Comparison of ENCODE assay signal across 13 mouse cellular contexts in genomic region chr11:75204472-75204871, GRCm38 (mm10). TPM values are rescaled to one million over a fixed set of nuclear protein-coding genes. Genes with fewer than 3 reads are reported as not detected.
DNase-seq lines count a peak whose midpoint lies in the region; ATAC-seq and TF ChIP-seq lines count a peak whose summit lies in the region.
"Had no signal": no experiment of that assay in that cellular context is flagged by ENCODE, and none has a peak within 500 bp of the region (broad histone marks: within the 10 kb centered on the region; RNA-seq: fewer than 3 reads in every experiment).

No protein-coding gene starts in this region.

- DNase-seq in heart, postnatal 0 days (ENCODE audit: low spot score) = no peak
- no peak for DNase-seq in heart, postnatal 25 days (ENCODE audit: low spot score)
- peak; percentile 21 for DNase-seq in 416B (ENCODE audit: low read depth)
- peak; percentile 84 for DNase-seq in midbrain, embryonic 11.5 days (ENCODE audit: low spot score, missing footprints)
- no peak for DNase-seq in gastrocnemius, postnatal 36 days
- DNase-seq in lung, postnatal 10 days = no peak
- DNase-seq: adrenal gland, postnatal 14 days; gastrocnemius, postnatal 25 days; kidney, adult 9 months; lung, embryonic 14.5 days had no signal

- no peak for ATAC-seq in heart, postnatal 0 days (ENCODE audit: insufficient read depth, low read depth)
- ATAC-seq in midbrain, embryonic 11.5 days (ENCODE audit: low FRiP score) = no peak
- ATAC-seq: hindbrain, postnatal 0 days had no signal

- TF ChIP-seq CTCF in heart, postnatal 0 days (IDR thresholded peaks at IDR 0.05; ENCODE audit: low read depth) = no peak
- no peak for TF ChIP-seq CTCF in E14TG2a.4 (conservative IDR thresholded peaks at IDR 0.05; ENCODE audit: low read length)

- H3K27ac ChIP-seq in heart, postnatal 0 days (ENCODE audit: low read depth) = peak overlapping the region; percentile 46
- 0 out of 2 replicates have a peak overlapping the region, but pooled peaks have one; percentile 35 for H3K27ac ChIP-seq in midbrain, embryonic 11.5 days (ENCODE audit: low read depth, low read length)
- H3K27ac ChIP-seq: hindbrain, postnatal 0 days had no signal

- TF ChIP-seq EP300 in heart, postnatal 0 days (IDR thresholded peaks at IDR 0.05; ENCODE audit: low read depth) = no peak

- no peaks in the 10 kb centered on the region for H3K27me3 ChIP-seq in heart, postnatal 0 days (ENCODE audit: control insufficient read depth, insufficient read depth, low read length)
- H3K27me3 ChIP-seq in E14TG2a.4 (ENCODE audit: insufficient read depth, low read length) = peaks cover 22% of the 10 kb centered on the region
- H3K27me3 ChIP-seq in midbrain, embryonic 11.5 days (ENCODE audit: control insufficient read depth, insufficient read depth, low read length) = no peaks in the 10 kb centered on the region

- H3K4me2 ChIP-seq in heart, postnatal 0 days (ENCODE audit: low read depth, low read length) = no peak overlapping the region
- no peak overlapping the region for H3K4me2 ChIP-seq in midbrain, embryonic 11.5 days
- H3K4me2 ChIP-seq: lung, embryonic 14.5 days had no signal

- no peaks in the 10 kb centered on the region for H3K36me3 ChIP-seq in heart, postnatal 0 days (replicated peaks; ENCODE audit: control insufficient read depth, insufficient read depth, low read length)
- no peaks in the 10 kb centered on the region for H3K36me3 ChIP-seq in E14TG2a.4 (ENCODE audit: insufficient read depth, low read length)
- H3K36me3 ChIP-seq in midbrain, embryonic 11.5 days (ENCODE audit: control insufficient read depth, insufficient read depth, low read length) = no peaks in the 10 kb centered on the region

- H3K9me3 ChIP-seq in heart, postnatal 0 days (replicated peaks; ENCODE audit: control insufficient read depth, low read length) = no peaks in the 10 kb centered on the region
- no peaks in the 10 kb centered on the region for H3K9me3 ChIP-seq in E14TG2a.4 (ENCODE audit: low read length)
- H3K9me3 ChIP-seq in midbrain, embryonic 11.5 days (ENCODE audit: control insufficient read depth, low read length) = no peaks in the 10 kb centered on the region

- intact Hi-C loops in heart, postnatal 25 days (cut with DNase I) = no loop called here
- intact Hi-C loops in gastrocnemius, postnatal 36 days (cut with DNase I) = no loop called here

- WGBS in heart, postnatal 0 days = 46% methylated on average over 9 of the region's 9 CpGs
- 38% methylated on average over 9 of the region's 9 CpGs for WGBS in midbrain, embryonic 11.5 days

- H3K4me3 ChIP-seq in heart, postnatal 0 days (ENCODE audit: low read depth, low read length) = no peak overlapping the region
- H3K4me3 ChIP-seq in E14TG2a.4 (replicated peaks; ENCODE audit: low read length) = peak overlapping the region; percentile 30; the same call in 1 of the 2 replicates
- no peak overlapping the region for H3K4me3 ChIP-seq in midbrain, embryonic 11.5 days (ENCODE audit: low read depth, low read length)
- H3K4me3 ChIP-seq: erythroblast, embryonic 14.5 days had no signal

- H3K4me1 ChIP-seq in heart, postnatal 0 days (ENCODE audit: control insufficient read depth, insufficient read depth) = peaks cover 27% of the 10 kb centered on the region
- H3K4me1 ChIP-seq in E14TG2a.4 (replicated peaks; ENCODE audit: low read depth, low read length) = peaks cover 59% of the 10 kb centered on the region
- H3K4me1 ChIP-seq in midbrain, embryonic 11.5 days (ENCODE audit: control insufficient read depth, insufficient read depth, low read length) = peaks cover 8% of the 10 kb centered on the region; the same call in 1 of the 2 replicates

- peak overlapping the region; percentile 20; the same call in 1 of the 2 replicates for H3K9ac ChIP-seq in heart, postnatal 0 days (replicated peaks; ENCODE audit: low read depth, low read length)
- no peak overlapping the region for H3K9ac ChIP-seq in midbrain, embryonic 11.5 days (ENCODE audit: low read length)
- H3K9ac ChIP-seq: lung, embryonic 14.5 days had no signal

RNA-seq across cellular contexts. Expression of gene Rtn4rl1, which starts 10.9 kb away (rescaled TPM):
- total RNA-seq in heart, postnatal 0 days (2014; rRNA removed; ENCODE audit: low replicate concordance) = 6.0 and 19.7 TPM in 2 replicates
- 12.2 and 12.8 TPM in 2 replicates for polyA plus RNA-seq in heart, postnatal 0 days (2015; fragmentation: Nextera tagmentation; extraction: Ambion mirVana)
- total RNA-seq in heart, postnatal 25 days (2021) = 1 to 10 TPM; 9.7 to 9.8 TPM
- 4.6 TPM in 2 replicates for polyA plus RNA-seq in midbrain, embryonic 11.5 days (2014; fragmentation: Nextera tagmentation; extraction: Ambion mirVana)
- total RNA-seq in gastrocnemius, postnatal 36 days (2021) = 1 to 10 TPM; 1.0 TPM
- polyA plus RNA-seq: erythroblast, embryonic 14.5 days had no signal

RNA-seq across cellular contexts. Expression of gene Dph1, which starts 13.4 kb away (rescaled TPM):
- 34.4 and 72.1 TPM in 2 replicates for total RNA-seq in heart, postnatal 0 days (2014; rRNA removed; ENCODE audit: low replicate concordance)
- polyA plus RNA-seq in heart, postnatal 0 days (2015; fragmentation: Nextera tagmentation; extraction: Ambion mirVana) = 19.3 and 20.2 TPM in 2 replicates
- 1 to 10 TPM; 7.4 to 9.0 TPM for total RNA-seq in heart, postnatal 25 days (2021)
- 15.3 and 17.3 TPM in 2 replicates for polyA plus RNA-seq in midbrain, embryonic 11.5 days (2014; fragmentation: Nextera tagmentation; extraction: Ambion mirVana)
- total RNA-seq in gastrocnemius, postnatal 36 days (2021) = 1 to 10 TPM; 4.9 to 5.2 TPM

RNA-seq across cellular contexts. Expression of gene Ovca2, which starts 25.8 kb away (rescaled TPM):
- 8.9 and 35.2 TPM in 2 replicates for total RNA-seq in heart, postnatal 0 days (2014; rRNA removed; ENCODE audit: low replicate concordance)
- polyA plus RNA-seq in heart, postnatal 0 days (2015; fragmentation: Nextera tagmentation; extraction: Ambion mirVana) = 12.9 and 13.4 TPM in 2 replicates
- total RNA-seq in heart, postnatal 25 days (2021) = 1 to 10 TPM; 6.0 to 6.1 TPM
- polyA plus RNA-seq in midbrain, embryonic 11.5 days (2014; fragmentation: Nextera tagmentation; extraction: Ambion mirVana) = 28.5 and 29.8 TPM in 2 replicates
- total RNA-seq in gastrocnemius, postnatal 36 days (2021) = 1 to 10 TPM; 2.4 to 3.0 TPM

RNA-seq across cellular contexts. Expression of gene Hic1, which starts 35.2 kb away (rescaled TPM):
- 17.8 and 19.5 TPM in 2 replicates for total RNA-seq in heart, postnatal 0 days (2014; rRNA removed; ENCODE audit: low replicate concordance)
- polyA plus RNA-seq in heart, postnatal 0 days (2015; fragmentation: Nextera tagmentation; extraction: Ambion mirVana) = 4.8 and 6.1 TPM in 2 replicates
- total RNA-seq in heart, postnatal 25 days (2021) = 10 to 100 TPM; 15.3 to 19.2 TPM
- polyA plus RNA-seq in midbrain, embryonic 11.5 days (2014; fragmentation: Nextera tagmentation; extraction: Ambion mirVana) = 0.34 and 0.57 TPM in 2 replicates
- total RNA-seq in gastrocnemius, postnatal 36 days (2021) = 1 to 10 TPM; 5.1 to 7.2 TPM

Comparison
In these comparisons a context has a peak if more than half of its experiments do, and no peak if none do; other contexts are left out.
1. DNase-seq: peak in 416B (single experiment) and midbrain, embryonic 11.5 days (single experiment); none in heart, postnatal 0 days (single experiment), heart, postnatal 25 days (single experiment), gastrocnemius, postnatal 36 days (0 of 2) and lung, postnatal 10 days (single experiment).